Mouse (Mus musculus) yolk sac, embryonic 10.5 days (tissue): ENCODE measurements around the gene Chd2.
A peak's percentile ranks its signal among the peaks of the same experiment; 100 is the strongest.

Source experiments
- DNase-seq: peaks from one replicate; pipeline ENCODE4 v3.0.0-alpha.2; 2017; ENCODE audit warnings: low spot score

The Chd2 gene

DNA sequence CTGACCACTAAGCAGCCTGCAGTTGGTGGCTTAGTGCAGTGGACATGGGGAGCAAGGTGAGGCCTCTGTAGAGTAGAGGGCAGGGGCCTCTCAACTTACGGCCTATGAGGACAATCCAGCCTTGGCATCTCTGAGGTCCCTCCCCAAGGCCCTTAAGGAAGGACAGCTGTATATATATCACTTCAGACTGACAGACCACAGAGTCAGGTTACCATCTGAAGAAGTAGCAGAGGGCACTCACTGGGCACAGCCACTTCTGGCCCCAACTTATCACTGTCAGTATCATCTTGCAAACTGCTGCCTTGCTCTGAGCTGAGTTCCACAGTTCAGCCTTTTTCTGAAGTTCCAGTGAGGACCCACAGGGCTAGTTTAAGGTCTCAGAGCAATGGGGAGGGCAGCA, 139.0 kb downstream of the Chd2 start:
- DNase-seq, result no peak

DNA sequence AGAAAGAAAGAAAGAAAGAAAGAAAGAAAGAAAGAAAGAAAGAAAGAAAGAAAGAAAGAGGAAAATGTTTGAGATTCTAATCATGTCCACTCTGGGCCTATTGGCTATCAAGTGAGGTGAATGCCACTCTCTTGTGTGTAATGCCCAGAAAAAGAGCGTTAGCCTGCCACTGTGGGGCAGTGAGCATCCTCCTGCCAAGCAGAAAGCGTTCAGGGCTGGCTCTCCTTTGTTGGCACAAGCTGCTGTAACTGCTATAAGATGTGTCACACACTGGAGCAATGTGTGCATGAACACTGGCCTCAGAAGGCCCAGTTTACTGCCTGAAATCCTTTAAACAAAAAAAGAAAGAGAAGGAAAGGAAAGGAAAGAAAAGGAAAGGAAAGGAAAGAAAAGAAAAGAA, 139.5 kb downstream of the Chd2 start:
- no peak for DNase-seq

DNA sequence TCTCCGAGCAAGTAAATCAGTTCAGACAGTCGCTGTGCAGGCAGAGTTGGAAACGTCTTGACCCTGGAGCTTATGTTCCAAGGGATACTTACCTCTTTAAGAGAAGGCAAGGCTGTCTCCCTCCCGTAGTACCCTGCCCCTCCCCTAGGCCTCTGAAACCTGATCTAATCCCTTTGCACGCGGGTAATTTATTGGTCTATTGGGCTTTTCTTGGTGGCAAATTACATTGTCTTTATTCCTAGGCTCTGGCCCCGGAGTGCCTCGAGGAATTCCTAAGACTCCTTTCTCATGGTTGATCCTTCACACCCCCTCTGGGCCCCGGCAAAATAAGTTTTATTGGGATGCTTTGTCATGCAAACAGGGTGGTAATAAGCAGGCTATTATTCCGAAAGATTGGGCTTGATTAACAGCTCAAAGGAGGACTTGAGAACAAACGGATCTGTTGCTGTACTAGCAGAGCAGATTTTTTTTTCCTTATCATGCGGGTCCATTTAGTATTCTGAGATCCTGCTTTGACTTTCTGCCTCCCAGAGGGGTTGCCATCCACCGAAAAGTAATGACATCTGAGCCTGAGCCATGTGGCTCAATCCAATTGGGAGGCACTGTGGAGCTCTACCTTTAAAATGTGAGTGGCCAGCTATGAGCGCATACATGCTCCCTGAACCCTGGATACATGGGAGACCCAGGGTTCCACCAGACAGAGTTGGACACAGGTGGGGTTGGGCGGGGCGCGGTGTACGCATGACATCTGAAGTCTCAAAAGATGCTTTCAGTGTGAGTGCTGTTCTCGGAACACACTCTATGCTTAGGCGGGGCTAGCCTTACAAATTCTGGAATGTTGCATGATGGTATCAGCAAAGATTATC, 141.3 kb downstream of the Chd2 start:
- no peak for DNase-seq

DNA sequence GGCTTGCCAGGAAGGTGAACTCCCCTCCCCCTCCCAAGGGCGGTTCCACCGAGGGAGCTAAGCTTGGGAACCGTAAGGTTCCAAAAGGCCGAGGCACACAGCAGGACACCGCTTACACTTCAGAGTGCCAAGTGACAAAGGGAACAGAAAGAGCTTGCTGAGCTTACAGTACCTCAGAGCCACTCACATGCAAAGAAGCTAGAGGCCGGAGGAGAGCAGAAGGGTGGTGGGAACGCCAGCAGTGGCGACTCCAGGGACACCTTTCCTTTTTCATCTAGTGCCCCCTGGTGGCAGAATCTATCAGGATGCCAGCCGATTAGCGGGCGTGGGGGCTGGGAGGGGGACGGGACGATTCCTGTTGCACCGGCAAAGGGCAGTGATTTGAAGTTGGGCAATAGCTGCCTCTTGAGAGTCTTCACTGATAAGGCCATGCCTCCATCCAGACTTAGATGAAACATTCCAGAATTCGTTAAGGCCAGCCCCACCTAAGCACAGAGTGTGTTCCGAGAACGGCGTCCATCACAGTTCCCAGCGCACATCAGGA, 142.1 kb downstream of the Chd2 start:
- DNase-seq, result peak; percentile 81

DNA sequence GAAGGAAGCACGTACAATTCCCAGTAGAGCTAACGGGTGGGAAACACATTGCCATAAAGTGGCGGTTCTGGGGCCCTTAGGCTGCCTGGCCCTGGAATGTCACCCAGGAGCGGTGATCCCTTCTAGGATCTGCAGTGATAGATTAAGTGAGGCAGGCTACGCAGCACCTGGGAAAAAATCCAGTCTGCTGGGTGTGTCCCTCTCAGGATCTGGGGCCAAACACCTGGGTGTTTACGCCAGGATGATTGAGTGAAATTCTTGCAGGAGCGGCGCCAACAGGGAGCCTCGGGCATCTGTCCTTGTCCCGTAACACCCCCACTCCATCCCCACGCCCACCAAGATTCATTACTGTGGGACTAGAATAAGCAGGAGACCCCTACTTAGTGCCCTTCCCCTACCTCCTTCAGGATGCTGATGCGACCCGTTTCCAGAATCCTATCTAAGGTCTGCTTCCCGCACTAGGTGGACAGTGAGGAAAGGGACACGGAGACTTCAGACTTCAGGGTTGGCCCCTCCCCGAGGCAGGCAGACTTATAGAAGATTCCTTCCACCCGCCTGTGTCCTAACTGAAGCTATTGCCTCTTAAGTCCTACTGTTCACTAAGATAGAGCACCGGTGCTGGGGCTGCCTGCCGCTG, 142.7 kb downstream of the Chd2 start:
- DNase-seq, result no peak

DNA sequence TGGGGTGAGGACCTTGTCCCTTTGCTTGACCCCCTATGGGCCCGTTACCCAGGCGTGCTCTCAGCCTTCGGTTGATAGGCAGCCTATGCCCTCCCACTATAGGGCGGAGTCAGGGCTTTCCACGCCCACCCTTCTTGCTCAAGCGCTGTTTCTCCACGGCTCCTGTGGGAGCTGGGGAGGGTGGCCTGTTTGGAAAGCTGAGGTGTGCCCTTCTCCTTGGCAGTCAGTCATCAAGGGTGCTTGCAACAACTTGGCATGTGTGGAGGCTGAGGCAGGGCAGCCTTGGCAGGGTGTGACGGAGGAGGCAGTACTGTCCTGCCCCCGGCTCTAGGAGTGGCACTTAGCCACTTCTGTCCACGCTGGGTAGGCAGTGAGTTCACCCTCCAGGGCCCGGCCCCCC, 143.3 kb downstream of the Chd2 start:
- peak; percentile 36 for DNase-seq

DNA sequence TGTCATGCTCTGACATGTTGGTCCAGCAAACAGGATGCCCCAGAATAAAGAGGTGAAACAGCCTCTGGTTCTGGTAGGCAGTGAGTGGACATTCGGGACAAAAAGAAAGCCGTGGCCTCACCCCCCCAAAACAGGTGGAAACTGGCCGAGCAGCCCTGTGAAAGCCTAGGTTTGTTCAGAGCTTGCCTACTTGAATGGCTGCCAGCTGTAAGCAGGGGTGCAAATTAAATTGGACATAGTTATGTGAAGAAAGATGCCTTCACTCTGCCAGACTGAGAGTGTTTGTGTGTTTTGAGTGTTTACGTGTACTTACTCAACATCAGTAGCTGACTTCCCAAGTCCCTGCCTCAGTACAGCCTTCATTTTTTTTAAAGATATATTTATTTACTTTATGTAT, 147.6 kb downstream of the Chd2 start:
- no peak for DNase-seq

DNA sequence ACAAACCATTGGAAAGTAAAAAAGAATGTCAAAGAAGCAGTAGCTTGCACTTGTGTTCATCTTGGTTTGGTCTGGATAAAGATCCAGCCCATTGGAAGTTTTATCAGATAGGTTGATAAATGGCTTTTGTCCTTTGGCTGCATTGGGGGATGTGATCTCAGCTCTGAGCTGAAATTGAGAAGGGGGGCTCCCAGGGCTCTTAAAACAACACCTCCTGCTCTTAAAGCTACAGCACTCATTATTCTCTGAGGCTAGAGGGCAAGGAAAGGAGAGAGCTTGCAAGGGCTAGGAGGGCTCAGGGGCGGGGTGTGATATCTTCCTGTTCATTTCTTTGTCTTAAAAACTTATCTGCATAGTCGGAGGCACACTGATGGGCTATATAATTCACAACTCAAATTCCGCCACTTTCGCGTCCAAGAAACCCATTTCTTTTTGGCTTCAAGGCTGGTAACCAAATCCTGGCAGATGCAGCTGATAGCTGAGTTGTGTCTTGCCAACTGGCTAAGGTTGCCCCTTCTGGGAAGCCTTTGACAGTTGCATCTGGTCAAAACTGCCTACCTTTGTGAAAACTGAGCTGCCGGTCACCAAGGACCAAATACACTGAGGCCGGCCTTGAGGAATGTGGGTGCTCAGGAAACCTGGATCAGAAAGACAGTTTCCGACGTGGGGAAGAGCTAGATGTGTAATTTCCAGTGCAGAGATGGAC, 148.2 kb downstream of the Chd2 start:
- no peak for DNase-seq

DNA sequence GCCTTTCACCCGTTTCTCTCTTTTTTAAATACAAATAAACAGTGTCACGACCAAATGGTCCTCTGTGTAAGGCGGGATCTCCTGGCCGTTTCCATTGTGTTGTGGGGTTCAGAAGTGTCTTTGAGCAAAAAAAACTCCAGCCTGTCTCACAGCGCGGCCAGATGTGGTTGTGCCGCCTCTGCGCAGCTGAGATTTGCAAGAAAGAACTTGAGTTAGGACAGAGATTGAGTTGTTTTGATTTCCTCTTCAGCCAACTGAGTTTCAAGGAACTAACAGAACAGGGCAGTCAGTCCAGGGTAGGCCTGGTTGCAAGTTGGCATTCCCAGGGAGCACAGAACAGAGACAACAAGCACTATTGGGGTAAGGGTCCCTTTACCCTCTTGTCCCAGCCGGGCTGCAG, 149.3 kb downstream of the Chd2 start:
- no peak for DNase-seq

DNA sequence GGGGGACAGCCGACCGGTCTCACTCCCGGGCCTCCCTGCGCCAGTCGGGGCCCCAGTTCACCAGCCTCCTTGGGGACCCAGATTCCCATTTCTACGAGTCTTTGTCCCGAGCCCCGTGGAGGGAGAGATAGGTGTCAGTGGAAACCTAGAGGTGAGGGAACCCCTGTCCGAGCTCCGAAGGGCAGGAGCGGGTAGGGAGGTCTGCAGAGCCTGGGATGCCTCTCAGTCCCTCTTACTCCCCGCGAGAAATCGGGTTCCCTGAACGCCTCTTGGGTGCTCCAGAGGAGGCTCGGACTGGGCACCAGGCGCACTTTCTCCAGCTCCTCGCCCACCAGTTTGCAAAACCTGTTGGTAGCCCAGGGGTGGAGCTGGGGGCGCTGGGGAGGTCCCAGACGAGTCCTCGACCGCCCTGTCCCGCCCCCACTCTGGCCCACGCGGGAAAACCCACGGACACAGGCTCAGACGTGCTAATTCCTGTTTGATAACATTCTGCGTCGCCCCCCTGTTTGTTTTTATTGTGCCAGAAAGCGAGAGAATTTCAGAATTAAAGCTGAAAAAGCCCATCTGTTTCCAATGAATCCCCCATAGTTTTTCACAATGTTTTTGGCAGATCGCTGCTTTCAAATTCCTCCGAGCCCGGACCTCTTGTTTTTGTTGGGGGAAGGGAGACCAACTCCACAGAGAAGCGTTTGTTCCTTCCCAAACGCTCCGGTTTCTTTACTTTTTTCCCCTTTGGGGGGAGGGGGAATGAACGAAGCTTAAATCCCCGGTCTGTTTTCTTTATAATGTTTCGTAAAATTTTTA, 149.9 kb downstream of the Chd2 start:
- peak; percentile 27 for DNase-seq

DNA sequence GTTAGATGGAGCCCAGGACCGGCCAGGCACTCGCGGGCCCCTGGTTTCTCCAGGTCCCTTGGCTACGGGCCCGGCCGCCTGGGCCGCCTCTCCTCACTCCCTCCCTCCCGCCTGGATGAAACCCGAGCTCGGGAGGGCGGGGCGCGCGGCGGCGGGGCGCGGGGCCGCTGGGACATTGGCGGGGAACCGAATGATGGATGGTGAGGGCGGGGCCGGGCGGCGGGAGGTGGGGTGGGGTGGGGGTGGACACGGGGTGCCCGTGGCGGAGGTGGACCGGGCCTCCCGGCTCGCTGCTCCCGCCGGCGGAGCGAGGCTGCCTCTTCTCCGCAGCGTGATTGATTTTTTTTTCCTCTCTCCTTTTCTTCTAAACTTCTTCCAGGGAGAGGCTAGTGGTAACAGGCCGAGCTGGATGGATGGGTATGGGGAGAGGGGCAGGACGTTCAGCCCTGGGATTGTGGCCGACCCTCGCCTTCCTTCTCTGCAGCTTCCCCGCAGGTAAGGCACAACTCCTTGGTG, 150.6 kb downstream of the Chd2 start:
- peak; percentile 84 for DNase-seq

DNA sequence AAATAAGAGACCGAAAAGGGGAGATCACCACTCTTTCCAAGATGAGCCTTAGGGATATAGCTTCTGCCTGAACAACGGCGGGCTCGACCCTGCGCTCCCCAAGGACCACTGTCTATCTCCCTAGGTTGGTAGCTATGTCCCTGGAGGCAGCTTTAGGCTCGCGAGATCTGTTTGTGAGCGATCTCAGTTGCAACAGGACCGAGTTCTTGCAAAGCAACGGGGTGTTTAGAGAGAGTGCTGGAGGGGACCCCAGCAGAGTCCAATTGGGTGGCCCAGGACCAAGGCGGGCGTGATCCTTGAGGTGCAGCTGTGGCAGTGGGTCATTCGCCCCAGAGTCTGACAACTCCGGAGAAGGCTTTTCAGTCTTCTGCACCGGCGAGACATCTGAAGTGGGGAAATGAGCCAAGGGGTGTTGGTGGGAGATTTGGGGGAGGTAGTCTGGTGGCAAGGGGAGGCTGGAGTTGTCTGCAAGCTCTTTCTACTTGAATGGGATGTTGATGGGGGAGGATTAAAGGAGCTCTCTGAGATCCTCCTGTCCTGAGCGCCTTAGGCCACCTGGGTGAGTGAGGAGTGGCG, 151.1 kb downstream of the Chd2 start:
- DNase-seq, result no peak

DNA sequence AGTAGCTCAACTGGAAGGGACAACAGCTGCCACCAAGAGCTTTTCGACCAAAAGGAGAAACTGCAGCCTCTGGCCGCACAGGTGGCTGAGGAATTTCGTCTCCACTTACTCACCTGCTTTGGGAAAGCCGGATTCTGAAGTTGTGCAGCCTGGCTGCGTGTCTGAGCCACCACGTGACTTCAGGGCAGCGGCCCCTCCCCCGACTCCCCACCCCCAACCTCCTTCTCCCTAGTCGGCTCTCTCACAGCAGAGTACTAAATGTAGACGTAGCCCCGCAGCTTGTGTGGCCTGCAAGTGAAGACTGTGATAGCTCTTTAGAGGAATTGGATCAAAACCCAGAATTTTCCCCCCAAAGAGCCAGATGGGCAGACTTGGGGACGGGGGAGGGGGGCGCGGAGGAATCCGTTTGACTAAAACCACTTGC, 151.7 kb downstream of the Chd2 start:
- peak; percentile 57 for DNase-seq

DNA sequence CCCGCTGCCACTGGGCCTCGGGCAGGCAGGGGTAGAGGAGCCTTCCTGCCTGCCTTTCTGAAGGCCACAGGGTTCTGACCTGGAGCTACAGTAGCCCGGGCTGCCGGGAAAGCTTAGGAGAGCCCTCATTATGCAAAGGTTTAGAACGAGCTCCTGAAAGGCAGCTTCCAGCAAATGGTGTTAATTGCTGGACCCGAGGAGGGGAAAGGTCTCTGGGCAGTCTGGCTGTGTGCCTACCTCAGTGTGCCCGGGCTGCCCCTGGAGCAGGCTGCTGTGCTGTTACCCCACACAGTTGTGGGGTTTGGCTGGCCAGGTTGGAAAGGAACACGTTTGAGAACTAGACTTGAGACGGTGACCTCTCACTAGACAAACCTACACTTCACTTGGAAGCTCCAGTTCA, 152.2 kb downstream of the Chd2 start:
- DNase-seq, result no peak

DNA sequence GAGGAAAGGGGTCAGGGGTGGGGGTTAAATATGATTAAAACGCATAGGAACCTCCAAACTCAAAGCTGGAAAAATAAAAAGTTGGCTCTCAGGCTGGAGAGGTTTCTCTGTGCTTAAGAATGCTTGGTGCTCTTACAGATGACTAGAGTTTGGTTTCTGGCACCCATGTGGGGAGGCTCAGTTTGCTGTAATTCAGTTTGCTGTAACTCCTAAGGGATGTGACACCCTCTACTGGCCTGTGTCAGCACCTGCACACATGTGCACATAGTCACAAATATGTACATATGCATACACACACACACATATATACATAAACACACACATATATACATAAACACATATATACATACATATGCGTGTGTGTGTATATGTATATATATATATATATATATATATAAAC, 152.8 kb downstream of the Chd2 start:
- no peak for DNase-seq

DNA sequence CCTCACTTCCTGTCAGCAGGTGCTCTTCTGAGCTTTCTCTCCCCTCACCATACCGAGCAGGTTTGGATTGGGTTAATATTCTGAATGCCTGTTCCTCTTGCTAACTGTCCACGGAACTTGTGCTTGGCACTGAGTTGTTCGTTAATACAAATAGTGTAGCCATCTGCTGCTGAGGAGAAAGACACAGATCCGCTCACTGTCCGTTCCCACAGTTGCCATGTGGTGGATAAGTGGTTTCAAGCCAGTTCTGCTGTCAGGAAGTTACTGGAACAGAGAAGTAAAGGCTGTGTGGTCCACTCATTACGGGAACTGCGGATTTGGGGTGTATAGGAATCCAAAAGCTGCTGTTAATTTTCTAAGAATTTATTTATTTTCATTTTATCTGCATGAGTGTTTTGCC, 158.8 kb downstream of the Chd2 start:
- no peak for DNase-seq

DNA sequence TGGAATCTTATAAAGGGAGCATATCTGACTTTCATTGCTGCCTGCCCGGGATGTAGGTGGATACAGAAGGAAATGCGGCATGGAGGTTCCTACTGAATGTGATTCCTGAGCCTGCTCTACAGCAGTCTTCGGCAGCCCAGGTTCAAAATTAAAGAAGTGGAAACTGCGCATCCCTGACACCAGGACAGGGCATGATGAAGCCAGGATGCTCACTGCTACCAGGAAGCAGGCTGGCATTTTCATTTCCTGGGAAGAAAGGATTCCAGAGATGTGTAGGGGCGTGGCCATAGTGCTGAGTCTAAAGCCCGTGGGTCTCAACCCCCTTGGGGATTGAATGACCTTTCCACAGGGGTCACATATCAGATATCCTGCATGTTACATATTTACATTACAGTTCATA, 163.6 kb downstream of the Chd2 start:
- DNase-seq, result no peak

DNA sequence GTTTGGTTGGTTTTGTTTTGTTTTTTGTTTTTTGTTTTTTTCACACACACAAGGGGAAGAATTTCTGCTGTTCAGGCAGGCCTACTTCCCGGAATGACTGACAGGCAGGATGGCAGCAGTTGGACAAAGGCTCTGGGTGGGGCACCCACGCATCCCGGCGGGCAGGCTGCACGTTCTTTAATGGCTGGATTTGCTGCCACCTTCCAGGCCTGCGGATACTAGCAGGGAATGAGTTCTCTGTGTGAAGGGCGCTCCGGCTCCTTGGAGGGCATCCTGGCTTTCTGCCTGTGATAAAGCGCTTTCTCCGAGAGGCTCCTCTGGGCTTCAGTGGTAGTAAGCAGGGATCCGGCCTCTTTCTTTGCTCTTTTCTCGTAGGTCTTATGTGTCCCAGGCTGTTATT, 164.3 kb downstream of the Chd2 start:
- DNase-seq, result no peak
